Mouse (Mus musculus) small intestine, adult 2 months (tissue): ENCODE results near the gene Trp53bp1.

ENCODE experiments used
- CTCF ChIP-seq: fragments of 200-500 bp; IDR thresholded peaks from 2 replicates; pipeline ENCODE4 v1.5.1; 2012; ENCODE audit warnings: low read depth, mild to moderate bottlenecking, control low read depth, inconsistent platforms, low read length, moderate library complexity, mixed read lengths; ENCODE audit not compliant: insufficient replicate concordance, insufficient read length; ENCODE audit errors: extremely low read depth
- POLR2A ChIP-seq: fragments of 200-500 bp; IDR thresholded peaks from 2 replicates; pipeline ENCODE4 v1.6.1; 2012; ENCODE audit warnings: low read depth, mild to moderate bottlenecking, control low read depth, inconsistent platforms, low read length, moderate library complexity

GRCm38 (mm10) chr2:121288901-121289729, 17.9 kb upstream of the Trp53bp1 start, which contains the start of gene Map1a:
- TF ChIP-seq CTCF (no peak), POLR2A (no peak)
